Mouse (Mus musculus): ENCODE data around the gene Inip. TPM values are rescaled to one million over a fixed set of nuclear protein-coding genes. Genes with fewer than 3 reads are reported as not detected.

Gene Inip
- total RNA-seq, 2 experiments from 2014 or later: 7.5 to 9.3 TPM

DNA sequence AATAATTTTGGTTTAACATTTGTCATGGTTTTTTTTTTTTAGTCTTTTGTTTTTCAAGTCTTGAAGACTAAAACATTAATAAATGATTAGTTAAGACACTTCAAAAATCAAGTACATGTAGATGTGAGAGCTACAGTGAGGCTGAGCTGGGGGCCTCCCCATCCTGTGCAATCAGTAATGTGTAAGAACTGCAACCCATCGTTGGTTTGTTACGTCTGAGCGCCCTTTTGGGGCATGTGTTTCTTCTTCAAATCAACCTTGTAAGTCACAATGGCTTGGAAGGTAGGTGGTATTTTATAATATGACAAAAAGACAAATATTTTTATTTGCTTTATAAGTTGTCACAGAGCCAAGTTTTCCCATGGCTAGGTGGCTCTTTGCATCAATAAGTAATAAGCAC, 79.6 kb downstream of the Inip start:
- DNase-seq (ENCODE audit: low spot score in 2 of 2): no peak

Other genes with a start within 250 kb of the Inip start
- gene Hsdl2, start 220.0 kb downstream of the Inip start, total RNA-seq (2021): 10 to 100 TPM; 52.1 to 54.0 TPM
- 1 to 10 TPM; 8.1 to 8.6 TPM for gene E130308A19Rik, start 175.4 kb downstream of the Inip start, total RNA-seq (2021)
- 10 to 100 TPM; 14.8 to 15.8 TPM for gene Snx30, start 4.3 kb upstream of the Inip start, total RNA-seq (2021)
- gene Slc46a2, start 113.5 kb upstream of the Inip start, total RNA-seq (2021): not detected
- gene Mup4, start 159.1 kb upstream of the Inip start, total RNA-seq (2021): not detected
- gene Mup6, start 162.7 kb upstream of the Inip start, total RNA-seq (2021): not detected